Comparison of ENCODE assay signal across 18 mouse cellular contexts in the genomic region with DNA sequence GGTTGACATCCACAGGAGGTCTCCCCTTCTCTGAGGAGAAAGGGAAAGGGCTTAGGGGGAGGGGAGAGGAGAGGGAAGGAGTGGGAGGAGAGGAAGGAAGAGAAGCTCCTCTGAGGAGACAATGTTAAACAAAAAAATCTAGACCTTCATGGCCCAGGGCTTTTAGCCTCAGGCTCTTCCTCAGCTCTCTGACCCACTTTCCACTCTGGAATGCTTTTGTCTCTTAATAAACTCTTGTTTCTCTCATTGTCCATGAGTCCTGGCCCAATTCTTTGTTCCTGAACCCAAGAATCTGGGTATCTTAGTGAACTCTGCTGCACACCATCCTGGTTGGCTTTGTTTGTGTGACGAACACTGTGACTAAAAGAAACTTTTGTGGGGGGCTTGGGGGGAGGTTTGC.
"Had no signal": no experiment of that assay in that cellular context is flagged by ENCODE, and none has a peak within 500 bp of the region (broad histone marks: within the 10 kb centered on the region; RNA-seq: fewer than 3 reads in every experiment).

No protein-coding gene starts in this region.

- ATAC-seq: intestine, postnatal 0 days; lung, postnatal 0 days had no signal

- H3K4me3 ChIP-seq: layer of hippocampus, adult 2 months; left cerebral cortex, adult 2 months; liver, embryonic 13.5 days; myocyte; neural tube, embryonic 13.5 days; stomach, embryonic 15.5 days had no signal

- H3K9me3 ChIP-seq: liver, embryonic 13.5 days; neural tube, embryonic 13.5 days; stomach, embryonic 15.5 days had no signal

- H3K27me3 ChIP-seq: liver, embryonic 13.5 days; neural tube, embryonic 13.5 days; stomach, embryonic 15.5 days had no signal

- H3K4me2 ChIP-seq: liver, embryonic 13.5 days; lung, embryonic 14.5 days; neural tube, embryonic 13.5 days; stomach, embryonic 15.5 days had no signal

- H3K9ac ChIP-seq: liver, embryonic 13.5 days; lung, embryonic 14.5 days; neural tube, embryonic 13.5 days; stomach, embryonic 15.5 days had no signal

- H3K4me1 ChIP-seq: liver, embryonic 13.5 days; neural tube, embryonic 13.5 days; stomach, embryonic 15.5 days had no signal

- H3K36me3 ChIP-seq: liver, embryonic 13.5 days; neural tube, embryonic 13.5 days; stomach, embryonic 15.5 days had no signal

- H3K27ac ChIP-seq: kidney, postnatal 0 days; layer of hippocampus, adult 2 months; left cerebral cortex, adult 2 months; liver, embryonic 13.5 days; macrophage; neural tube, embryonic 13.5 days; stomach, embryonic 15.5 days had no signal

- DNase-seq: kidney, adult 2 months; kidney, postnatal 25 days; layer of hippocampus, adult 9-11 months; liver, embryonic 13.5 days; lung, embryonic 14.5 days; midbrain, embryonic 14.5 days; right cerebral cortex, adult 18-20 months; right cerebral cortex, postnatal 14 days; thymus, postnatal 25 days had no signal
